Mouse (Mus musculus) splenic B cell, adult 2 months (primary cell): ENCODE data around the gene Ppif.
A peak's percentile ranks its signal among the peaks of the same experiment; 100 is the strongest.

Experiments
- DNase-seq: peaks from one replicate; pipeline ENCODE4 v3.0.0-alpha.2; 2011; ENCODE audit warnings: low read depth, low spot score
- H3K27me3 ChIP-seq: 2 replicates; pipeline ENCODE4 v1.6.1; 2012; ENCODE audit warnings: mild to moderate bottlenecking, low read length, moderate library complexity, mixed read lengths; ENCODE audit not compliant: control insufficient read depth, poor library complexity, insufficient read depth, severe bottlenecking
- H3K36me3 ChIP-seq: 2 replicates; pipeline ENCODE4 v1.6.1; 2012; ENCODE audit warnings: mild to moderate bottlenecking, low read length, moderate library complexity, mixed read lengths; ENCODE audit not compliant: control insufficient read depth, poor library complexity, insufficient read depth, severe bottlenecking

The Ppif gene

DNA sequence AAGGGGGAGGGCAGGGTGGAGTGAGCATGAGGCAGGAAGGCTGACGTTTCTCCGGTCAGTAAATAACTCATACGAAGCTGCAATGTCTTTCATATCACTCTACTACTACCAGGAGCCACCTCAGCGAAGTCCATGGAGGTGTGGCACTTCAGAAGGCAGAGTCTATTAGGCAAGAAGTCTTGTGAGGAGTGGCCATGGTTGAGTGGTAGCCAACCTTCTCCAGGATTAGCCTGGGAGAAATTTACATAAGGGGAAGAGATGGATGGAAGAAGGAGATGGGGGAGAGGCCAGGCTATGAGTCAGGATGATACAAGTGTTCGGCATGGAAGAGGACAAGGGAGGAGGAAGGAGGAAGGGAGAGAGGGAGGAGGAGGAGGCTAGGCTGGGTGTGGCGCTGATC is 11.9 kb upstream of the Ppif start:
- no peaks in the 10 kb centered on the region for H3K36me3 ChIP-seq
- no peaks in the 10 kb centered on the region for H3K27me3 ChIP-seq
- DNase-seq = no peak

DNA sequence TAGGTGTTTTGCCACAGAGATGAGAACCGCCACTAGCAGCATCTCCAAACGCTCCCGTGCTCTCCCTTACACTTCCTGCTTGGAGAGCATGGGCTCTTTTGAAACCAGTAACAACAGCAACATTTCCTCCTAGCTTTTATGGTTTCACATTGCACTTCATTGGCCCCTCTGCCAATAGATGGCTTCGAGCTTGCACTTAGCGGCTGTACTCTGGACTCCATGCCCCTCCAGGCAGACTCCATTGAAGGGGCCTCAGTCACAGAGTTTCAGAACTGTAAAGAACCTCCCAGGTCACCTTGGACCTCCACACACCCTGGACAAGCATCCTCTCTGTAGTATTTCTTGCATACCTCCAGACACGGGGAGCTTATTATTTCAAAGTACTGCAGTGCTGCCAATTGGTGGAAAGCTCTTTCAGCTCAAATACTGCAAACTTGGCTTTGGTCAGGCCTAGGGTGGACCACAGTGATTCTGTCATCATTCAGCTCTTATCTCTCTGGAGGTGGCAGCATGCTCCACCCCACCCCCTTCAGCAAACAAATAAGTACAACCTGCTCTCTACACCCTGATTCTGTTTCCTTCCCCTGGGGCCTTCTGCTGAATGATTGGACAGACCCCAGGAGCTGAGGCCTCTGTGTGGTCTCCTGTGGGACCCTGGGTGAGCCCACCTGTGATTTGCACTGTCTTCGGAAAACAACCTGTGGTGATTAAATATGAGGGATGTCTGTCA is 7.6 kb upstream of the Ppif start:
- Histone ChIP-seq H3K36me3 (no peaks in the 10 kb centered on the region), H3K27me3 (no peaks in the 10 kb centered on the region)
- DNase-seq = no peak

DNA sequence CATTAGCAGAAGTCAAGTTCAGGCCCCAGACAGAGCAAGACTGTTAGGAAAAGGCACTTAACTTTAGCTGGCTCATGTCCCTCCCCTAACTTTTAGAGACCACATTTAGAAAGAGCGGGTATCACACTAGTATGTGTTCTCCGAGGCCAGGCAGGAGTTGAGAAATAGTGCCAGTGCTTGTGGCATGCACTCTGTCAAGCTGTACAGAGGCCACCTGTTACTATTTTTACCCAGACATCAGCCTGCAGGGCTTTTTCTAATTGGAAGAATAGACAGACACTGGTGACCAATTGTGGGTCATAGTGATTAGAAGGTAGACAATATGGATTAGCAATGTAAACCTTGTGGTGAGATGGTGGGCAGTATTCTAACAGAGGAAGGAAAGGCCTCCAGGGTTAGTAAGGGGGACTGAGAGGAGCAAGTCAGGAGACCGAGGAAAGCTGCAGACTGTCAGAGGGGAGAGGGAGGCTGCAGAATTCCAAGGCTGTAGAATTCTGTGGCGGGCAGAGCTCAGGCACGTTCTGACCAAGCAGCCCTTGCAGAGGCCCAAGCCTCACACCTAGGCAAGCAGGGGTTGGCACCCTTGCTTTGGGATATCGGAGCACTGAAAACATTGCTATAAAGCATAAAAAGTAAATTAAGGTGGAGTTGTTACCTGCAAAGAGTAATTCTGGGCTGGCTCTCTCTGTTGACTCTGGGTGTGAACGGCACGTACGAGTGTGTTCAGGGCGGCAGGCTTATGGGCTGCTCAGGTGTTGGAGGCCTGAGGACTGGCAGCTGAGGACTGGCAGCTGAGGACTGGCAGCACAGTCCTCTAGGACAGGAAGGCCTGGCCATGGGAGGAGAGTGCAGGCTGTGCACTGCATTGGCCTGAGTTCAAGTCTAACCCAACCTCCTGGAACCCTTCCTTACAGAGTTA is 6.7 kb upstream of the Ppif start:
- no peaks in the 10 kb centered on the region for H3K36me3 ChIP-seq
- H3K27me3 ChIP-seq = no peaks in the 10 kb centered on the region
- DNase-seq = no peak

DNA sequence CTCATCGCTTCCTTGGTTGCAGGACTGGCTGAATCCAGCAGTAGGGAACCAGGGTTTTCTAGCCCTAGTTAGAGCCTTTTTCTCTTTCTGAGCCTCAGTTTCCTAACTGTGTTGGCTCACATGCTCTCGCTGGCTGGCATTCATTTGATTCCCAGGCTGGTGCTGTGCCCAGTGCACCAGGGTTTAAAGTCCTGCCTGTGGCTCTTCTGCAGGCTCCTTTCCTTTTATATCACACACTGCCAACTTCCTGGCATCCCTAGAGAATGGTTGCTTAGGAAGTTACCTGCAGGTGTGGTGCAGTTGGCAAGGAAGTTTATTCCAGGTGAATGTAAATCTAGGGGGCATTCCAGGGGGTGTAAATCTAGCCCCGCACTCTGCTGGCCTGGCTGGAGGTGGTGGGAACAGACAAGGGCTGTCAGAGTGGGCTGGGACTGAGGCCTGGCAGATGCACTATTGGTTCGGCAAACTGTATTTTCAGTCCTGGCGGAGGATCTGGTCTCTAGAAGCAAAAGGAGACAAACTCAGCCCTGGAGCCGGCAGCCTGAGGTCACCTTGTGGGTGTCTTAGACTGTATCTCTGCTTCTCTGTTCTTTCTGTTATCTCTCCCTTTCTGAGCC is 575 bp upstream of the Ppif start:
- Histone ChIP-seq H3K27me3 (no peaks in the 10 kb centered on the region), H3K36me3 (no peaks in the 10 kb centered on the region; the same call in 1 of the 2 replicates)
- no peak for DNase-seq

DNA sequence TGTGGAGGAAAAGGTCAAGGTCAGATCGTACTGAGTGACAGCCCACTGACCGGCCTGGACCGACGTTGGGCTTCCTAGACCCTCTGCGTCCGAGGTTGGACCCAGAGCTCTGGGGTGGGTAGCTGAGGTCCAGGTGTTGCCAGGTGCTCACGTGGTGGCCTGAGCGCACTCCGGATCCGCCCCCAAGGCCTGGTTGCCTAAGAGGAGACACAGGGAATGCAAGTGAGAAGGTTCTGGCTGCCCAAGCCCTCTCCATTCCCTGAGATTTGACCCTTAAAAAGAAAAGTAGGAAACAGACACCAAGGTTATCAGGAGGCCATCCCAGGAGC is 579 bp downstream of the Ppif start:
- no peaks in the 10 kb centered on the region for H3K27me3 ChIP-seq
- peak; percentile 24 for DNase-seq

DNA sequence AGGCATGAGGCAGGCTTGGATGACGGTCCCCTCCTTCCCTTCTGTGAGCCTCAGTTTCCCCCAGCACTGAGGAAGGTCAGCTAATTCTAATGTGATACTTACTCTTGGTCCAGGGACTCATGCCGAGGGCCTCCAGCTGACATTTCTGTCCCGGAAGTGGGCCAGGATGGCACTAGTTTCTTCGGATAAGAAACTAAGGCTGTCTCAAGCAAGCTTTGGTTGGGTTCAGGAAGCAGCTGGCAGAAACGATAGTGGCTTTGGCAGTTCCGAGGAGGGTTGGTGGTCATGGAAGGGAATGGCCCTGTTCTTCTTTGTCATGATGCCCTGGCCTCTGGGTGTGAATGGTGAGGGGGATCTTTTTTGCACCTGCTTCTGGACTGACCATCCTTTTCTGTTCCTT is 1.1 kb downstream of the Ppif start:
- H3K27me3 ChIP-seq = no peaks in the 10 kb centered on the region
- DNase-seq = peak; percentile 13
- H3K36me3 ChIP-seq = no peaks in the 10 kb centered on the region; the same call in none of the 2 replicates

More for the DNA sequence above, 579 bp downstream of the Ppif start:
- H3K36me3 ChIP-seq = no peaks in the 10 kb centered on the region; the same call in 1 of the 2 replicates

DNA sequence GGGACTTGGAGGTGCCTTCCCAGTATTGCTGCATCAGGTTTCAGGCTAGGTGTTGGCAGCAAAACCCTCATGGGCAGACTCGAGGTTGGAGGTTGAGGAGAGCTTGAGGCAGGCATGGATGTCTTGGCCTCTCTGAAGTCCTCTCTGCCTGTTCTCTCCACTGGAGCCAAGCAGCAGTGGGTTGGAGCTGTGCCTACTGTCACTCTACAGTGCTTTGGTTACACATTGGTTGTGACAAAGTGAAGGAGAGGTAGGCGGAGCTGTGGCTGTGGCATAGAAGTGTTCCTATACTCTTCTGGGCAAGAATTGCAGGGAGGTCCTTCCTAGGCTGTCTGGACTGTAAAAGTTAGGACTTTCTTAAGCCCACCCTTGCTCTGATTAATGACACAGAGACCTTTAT is 2.4 kb downstream of the Ppif start:
- no peak for DNase-seq
- H3K36me3 ChIP-seq = no peaks in the 10 kb centered on the region; the same call in none of the 2 replicates
- no peaks in the 10 kb centered on the region for H3K27me3 ChIP-seq

DNA sequence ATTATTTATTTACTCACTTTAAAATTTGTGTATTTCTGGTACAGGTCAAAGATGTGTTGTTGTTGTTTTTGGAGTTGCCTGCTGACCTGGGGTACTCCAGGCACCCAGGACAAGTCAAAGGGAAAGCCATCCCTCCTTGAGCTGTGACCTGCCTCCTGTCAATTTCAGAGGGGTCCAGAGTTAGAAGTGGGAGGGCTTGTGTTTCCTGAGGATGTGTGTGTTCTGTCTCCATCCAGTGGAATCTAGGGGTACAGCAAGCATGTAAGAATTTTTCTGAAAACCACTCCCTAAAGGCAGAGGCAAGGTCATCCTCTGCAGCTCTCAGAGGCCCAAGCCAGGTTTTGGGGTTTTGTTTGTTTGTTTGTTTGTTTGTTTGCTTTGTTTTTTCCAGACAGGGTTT is 8.0 kb downstream of the Ppif start:
- no peaks in the 10 kb centered on the region for H3K27me3 ChIP-seq

DNA sequence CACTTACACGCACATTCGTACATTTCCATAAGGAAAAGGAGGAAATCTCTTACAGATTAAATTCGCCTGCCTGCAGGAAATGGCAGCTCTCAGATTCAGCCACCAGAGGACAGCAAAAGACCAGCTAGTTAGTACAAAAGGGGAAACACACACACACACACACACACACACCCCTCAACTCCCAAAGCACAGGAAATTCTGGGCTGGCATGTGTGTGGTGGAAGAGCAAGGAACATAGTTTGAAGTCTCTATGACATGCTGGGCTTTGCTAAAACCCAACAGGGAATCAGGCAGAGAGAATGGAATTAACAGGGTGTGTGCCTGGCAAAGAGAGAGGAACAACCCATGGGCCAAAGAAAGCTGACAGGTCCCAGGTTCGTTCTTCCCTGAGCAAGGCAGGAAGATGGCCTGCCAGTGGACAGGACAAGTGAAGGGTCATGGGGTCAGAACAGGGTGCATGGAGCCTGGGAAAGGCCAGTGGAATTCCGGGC is 13.8 kb downstream of the Ppif start:
- DNase-seq = peak; percentile 79
- Histone ChIP-seq H3K27me3 (no peaks in the 10 kb centered on the region), H3K36me3 (no peaks in the 10 kb centered on the region)

More for the DNA sequence above, 8.0 kb downstream of the Ppif start:
- peak; percentile 55 for DNase-seq
- H3K36me3 ChIP-seq = no peaks in the 10 kb centered on the region; the same call in none of the 2 replicates

DNA sequence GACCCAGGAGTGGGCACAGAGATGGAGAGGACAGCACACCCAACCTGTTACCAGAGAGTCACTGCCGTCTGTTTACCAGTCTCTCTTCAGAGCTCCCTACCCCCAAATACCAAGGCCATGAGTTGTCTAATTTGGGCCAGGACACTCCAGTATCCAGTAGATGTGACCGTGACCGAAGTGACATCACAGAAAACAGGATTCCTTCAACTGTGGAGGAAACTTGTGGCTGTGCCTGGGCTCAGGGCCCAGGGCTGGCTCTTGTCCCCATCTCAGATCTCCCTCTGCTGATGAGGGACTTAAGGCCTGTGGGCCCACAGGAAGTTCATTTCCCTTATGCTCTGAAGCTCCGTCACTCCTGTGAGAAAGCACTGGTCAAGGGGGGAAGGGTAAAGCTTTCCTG is 14.5 kb downstream of the Ppif start:
- H3K27me3 ChIP-seq = no peaks in the 10 kb centered on the region
- DNase-seq = no peak
- no peaks in the 10 kb centered on the region for H3K36me3 ChIP-seq

DNA sequence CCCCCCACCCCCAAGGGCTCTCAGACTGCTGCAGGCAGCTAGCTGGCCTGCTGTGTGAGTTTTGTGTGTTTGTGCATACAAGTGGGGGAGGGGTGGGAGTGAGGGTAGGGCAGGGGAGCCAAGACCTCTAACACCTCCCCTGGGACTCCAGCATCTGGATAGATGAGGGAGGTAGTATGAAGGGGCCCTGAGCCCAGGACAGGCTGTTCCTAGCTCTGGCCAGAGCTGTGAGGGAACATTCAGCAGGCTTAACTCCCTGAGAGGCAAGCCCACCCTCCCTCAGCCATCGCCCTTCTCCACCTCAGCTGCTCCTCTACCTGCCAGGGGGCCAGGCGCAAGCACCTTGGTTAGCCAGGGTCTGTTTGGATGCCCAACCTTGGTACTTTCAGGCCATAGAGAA is 15.0 kb downstream of the Ppif start:
- no peak for DNase-seq
- Histone ChIP-seq H3K27me3 (no peaks in the 10 kb centered on the region), H3K36me3 (no peaks in the 10 kb centered on the region)

DNA sequence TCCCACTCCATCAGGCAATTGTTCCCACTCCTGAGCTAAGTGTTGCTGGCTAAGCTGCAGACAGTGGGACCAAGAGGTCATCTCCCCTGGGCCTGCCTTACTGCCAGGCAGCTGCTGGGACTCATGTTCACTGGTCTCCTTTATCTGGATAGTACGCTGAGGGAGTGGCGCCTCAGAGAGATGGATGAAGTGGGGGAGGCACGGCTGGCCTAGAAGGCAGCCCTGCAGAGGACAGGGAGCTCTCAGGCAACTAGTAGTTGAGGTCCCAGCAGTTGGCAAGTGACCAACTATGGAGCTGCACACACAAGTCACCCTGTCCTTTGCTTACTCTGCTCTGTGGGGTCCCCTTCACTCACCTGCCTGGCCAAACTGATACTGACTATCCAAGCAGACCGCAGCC is 16.1 kb downstream of the Ppif start:
- no peaks in the 10 kb centered on the region for H3K36me3 ChIP-seq
- H3K27me3 ChIP-seq = no peaks in the 10 kb centered on the region
- DNase-seq = no peak

DNA sequence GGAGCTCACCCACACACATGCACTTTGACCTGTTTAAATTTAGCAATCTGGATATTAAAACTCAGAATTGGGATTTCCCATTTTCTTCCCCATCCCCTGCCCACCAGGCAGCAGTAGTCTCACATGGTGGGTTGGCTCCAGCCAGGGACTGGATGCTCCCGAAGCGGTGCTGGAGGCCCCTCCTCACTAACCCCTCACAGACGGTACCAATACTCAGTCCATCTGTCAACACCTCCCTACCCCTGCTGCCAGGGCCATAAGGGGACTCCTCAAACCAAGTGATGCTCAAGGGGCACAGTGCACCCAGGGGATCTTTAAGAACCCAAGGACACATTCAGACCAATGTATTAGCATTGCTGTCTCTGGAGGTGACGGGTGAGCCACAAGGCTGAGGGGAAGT is 16.7 kb downstream of the Ppif start:
- no peak for DNase-seq
- no peaks in the 10 kb centered on the region for H3K27me3 ChIP-seq

DNA sequence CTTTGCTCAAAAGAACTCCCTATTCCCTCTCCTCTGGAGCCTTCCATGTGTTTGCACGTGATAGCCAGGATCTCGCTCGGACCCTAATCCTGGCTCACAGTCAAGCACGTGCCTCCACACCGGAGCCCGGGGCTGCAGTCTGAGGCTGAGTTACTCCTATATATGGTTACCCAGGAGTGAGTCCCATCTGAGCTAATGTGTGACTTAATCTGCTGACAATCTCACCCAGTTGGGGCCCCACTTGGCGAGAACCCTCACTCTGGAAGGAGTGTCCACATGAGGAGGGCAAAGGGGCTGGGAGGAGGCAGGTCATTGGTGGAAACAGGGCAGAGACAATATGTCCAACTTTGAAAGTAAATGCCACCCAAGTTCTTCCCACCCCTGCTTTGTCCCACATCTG is 17.2 kb downstream of the Ppif start:
- no peak for DNase-seq
- no peaks in the 10 kb centered on the region for H3K27me3 ChIP-seq
- no peaks in the 10 kb centered on the region; the same call in 1 of the 2 replicates for H3K36me3 ChIP-seq

More for the DNA sequence above, 16.7 kb downstream of the Ppif start:
- no peaks in the 10 kb centered on the region for H3K36me3 ChIP-seq

DNA sequence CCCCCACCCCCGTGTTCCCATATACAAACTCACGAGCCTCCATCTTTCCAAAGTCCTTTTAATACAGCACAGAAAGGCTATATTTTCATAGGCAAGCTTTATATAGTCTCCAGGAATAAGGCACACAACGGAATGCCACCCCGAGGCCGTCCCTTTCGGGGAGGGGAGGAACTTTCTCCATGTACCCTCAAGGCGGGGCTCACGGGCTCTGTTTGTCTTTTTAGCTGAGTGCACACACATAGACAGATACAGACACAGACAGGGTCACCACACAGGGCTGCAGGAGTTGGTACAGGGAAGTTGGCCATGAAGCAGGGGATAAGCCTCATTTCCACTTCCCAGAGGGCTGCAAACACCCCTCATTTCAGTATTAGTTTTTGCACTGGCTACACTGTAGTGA is 17.6 kb downstream of the Ppif start:
- no peaks in the 10 kb centered on the region for H3K27me3 ChIP-seq

More for the DNA sequence above, 17.6 kb downstream of the Ppif start:
- H3K36me3 ChIP-seq = no peaks in the 10 kb centered on the region; the same call in 1 of the 2 replicates
- DNase-seq = no peak
